Mouse (Mus musculus) v-Abl transformed pro-B cells (cell line): ENCODE measurements around the gene Smap2.

Experiments
- in situ Hi-C, 2 experiments: fragments of 400-800 bp; cut with MboI; formaldehyde crosslinking; loops; one replicate each; pipeline ENCODE4 v1.15.1; 2025; ENCODE audit not compliant: unreplicated experiment in 2 of 2

Smap2 gene

DNA sequence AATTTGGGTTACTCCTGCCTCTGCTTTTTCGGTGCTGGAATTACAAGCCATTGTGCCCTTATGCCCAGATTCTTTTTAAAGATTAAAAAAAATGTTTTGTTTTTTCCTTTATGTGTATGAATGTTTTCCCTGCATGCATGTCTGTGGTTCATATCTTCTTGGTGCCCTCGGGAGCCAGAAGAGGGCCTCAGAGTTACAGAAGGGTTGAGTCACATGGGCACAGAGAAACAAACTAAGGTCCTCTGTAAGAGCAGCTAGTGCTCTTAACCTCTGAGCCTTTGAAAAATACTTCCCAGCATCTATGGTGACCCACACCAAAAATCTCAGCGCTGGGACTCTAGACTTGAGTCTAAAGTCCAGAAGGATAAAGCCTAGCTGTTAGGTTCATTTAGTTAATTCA is 91.7 kb downstream of the Smap2 start:
- in situ Hi-C loops = loop anchor here in 1 of 2 experiments (5.0 kb wide), 1 partner anchor 292 kb away; the partner anchor contains the start of gene Rlf

DNA sequence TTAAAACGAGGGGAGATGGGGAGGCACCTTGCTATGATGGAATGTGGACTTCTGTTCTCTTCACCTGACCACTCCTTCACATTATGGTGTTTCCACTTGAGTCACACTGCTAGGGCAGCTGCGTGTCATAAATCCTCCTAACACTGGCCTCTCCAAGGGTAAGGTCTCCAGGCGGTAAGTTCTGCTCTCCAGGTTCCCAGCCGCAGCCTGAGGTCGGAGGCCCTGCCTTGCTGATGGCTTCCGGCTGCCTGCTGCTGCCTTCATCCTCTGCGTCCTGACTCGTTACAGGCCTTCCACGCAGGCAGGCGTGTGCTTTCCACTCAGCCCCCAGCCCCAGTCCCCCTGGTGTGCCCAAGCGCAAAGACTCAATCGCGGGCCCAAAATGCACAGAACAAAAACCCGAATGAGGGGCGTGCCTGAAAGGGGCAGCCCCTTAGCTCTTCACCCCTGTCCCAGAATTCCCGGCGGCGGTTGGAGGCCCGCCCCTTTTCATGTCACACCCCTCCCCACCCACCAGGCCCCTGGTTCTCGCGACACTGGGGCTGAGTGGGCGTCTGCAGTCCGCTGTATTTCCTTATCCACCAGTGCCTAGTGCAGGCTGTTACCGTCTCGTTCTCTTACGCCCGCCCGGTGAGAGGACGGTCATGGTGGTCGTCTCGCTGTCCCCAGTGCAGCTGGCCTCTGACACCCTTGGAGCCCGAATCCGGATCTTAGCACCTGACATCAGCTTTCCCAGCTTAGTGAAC is 92.3 kb downstream of the Smap2 start, which contains the start of gene Exo5:
Gene Exo5 (minus strand): TSS at position 464 of the 746 bp plus-strand sequence.
- in situ Hi-C loops = loop anchor here in 1 of 2 experiments (5.0 kb wide), 1 partner anchor 293 kb away; the partner anchor contains the start of gene Rlf

DNA sequence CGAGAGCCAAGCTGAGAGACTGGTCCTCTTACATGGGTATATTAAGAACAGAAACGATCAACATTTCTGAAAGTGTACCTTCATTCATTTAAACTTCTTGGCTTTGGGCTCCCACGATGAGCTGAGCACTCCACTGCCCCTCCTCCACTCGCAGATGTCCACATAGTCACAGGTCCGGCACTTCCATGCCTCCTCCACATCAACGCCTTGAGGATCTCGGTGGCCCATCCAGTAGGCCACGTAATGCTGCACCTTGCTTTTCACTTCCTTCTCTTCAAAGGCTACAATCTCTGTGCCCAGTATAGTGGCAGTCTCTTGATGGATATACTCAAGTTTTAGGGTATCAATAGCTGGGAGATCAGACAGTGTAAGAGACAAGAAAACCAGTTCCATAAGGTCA is 95.6 kb downstream of the Smap2 start:
- in situ Hi-C loops = no loop called here
